Mouse (Mus musculus): ENCODE measurements around the gene Tmem238.

The Tmem238 gene

GRCm38 (mm10) chr7:4746326-4746980 lies 43.0 kb downstream of the Tmem238 start:
- DNase-seq: no peak

- DNase-seq: no peak
These were observed 44.6 kb downstream of the Tmem238 start for GRCm38 (mm10) chr7:4744886-4745285.

GRCm38 (mm10) chr7:4743354-4743753 lies 46.1 kb downstream of the Tmem238 start:
- no peak for DNase-seq

- DNase-seq: no peak
These were observed 47.0 kb downstream of the Tmem238 start for GRCm38 (mm10) chr7:4742482-4742819.

GRCm38 (mm10) chr7:4741672-4742481 lies 47.6 kb downstream of the Tmem238 start:
- DNase-seq: no peak

- peak; percentile 81 for DNase-seq
These were observed 48.3 kb downstream of the Tmem238 start for GRCm38 (mm10) chr7:4741151-4741550.

GRCm38 (mm10) chr7:4740309-4740727 lies 49.1 kb downstream of the Tmem238 start:
- DNase-seq: no peak

GRCm38 (mm10) chr7:4739544-4740275 lies 49.7 kb downstream of the Tmem238 start, which contains the start of gene Kmt5c:
Kmt5c (plus strand) TSS chr7:4740115.
- peak; percentile 97 for DNase-seq

GRCm38 (mm10) chr7:4739041-4739543 lies 50.4 kb downstream of the Tmem238 start:
- DNase-seq: no peak

Data from kidney, adult 18-20 months (tissue).